Mouse (Mus musculus): ENCODE measurements around the gene Dennd5b.
A peak's percentile ranks its signal among the peaks of the same experiment; 100 is the strongest.

Gene Dennd5b

GRCm38 (mm10) chr6:149100174-149101075 lies 1.1 kb downstream of the Dennd5b start:
- peak; percentile 10 for DNase-seq (ENCODE audit: low read depth)

GRCm38 (mm10) chr6:149098993-149099392 lies 2.5 kb downstream of the Dennd5b start:
- no peak for DNase-seq (ENCODE audit: low read depth)

- no peak for DNase-seq (ENCODE audit: low read depth)
Measured at GRCm38 (mm10) chr6:149097276-149097675, 4.2 kb downstream of the Dennd5b start.

GRCm38 (mm10) chr6:149096233-149096632 lies 5.2 kb downstream of the Dennd5b start:
- DNase-seq (ENCODE audit: low read depth): no peak

GRCm38 (mm10) chr6:149095389-149095788 lies 6.1 kb downstream of the Dennd5b start:
- DNase-seq (ENCODE audit: low read depth): no peak

GRCm38 (mm10) chr6:149094555-149094954 lies 6.9 kb downstream of the Dennd5b start:
- DNase-seq (ENCODE audit: low read depth): no peak

- no peak for DNase-seq (ENCODE audit: low read depth)
Measured at GRCm38 (mm10) chr6:149093465-149093864, 8.0 kb downstream of the Dennd5b start.

GRCm38 (mm10) chr6:149092406-149092805 lies 9.1 kb downstream of the Dennd5b start:
- no peak for DNase-seq (ENCODE audit: low read depth)

GRCm38 (mm10) chr6:149077136-149077808 lies 24.2 kb downstream of the Dennd5b start:
- DNase-seq (ENCODE audit: low read depth): no peak

- DNase-seq (ENCODE audit: low read depth): no peak
Measured at GRCm38 (mm10) chr6:149073854-149074253, 27.6 kb downstream of the Dennd5b start.

GRCm38 (mm10) chr6:149072873-149073272 lies 28.6 kb downstream of the Dennd5b start:
- DNase-seq (ENCODE audit: low read depth): no peak

GRCm38 (mm10) chr6:149070592-149071124 lies 30.8 kb downstream of the Dennd5b start:
- DNase-seq (ENCODE audit: low read depth): no peak

GRCm38 (mm10) chr6:149063382-149063781 lies 38.1 kb downstream of the Dennd5b start:
- no peak for DNase-seq (ENCODE audit: low read depth)

GRCm38 (mm10) chr6:149060670-149061387 lies 40.7 kb downstream of the Dennd5b start:
- no peak for DNase-seq (ENCODE audit: low read depth)

- DNase-seq (ENCODE audit: low read depth): peak; percentile 41
Measured at GRCm38 (mm10) chr6:149057947-149058391, 43.5 kb downstream of the Dennd5b start.

- no peak for DNase-seq (ENCODE audit: low read depth)
Measured at GRCm38 (mm10) chr6:149054780-149055179, 46.7 kb downstream of the Dennd5b start.

- DNase-seq (ENCODE audit: low read depth): no peak
Measured at GRCm38 (mm10) chr6:149050978-149051723, 50.3 kb downstream of the Dennd5b start.

- peak; percentile 38 for DNase-seq (ENCODE audit: low read depth)
Measured at GRCm38 (mm10) chr6:149040099-149040498, 61.4 kb downstream of the Dennd5b start.

GRCm38 (mm10) chr6:149032198-149032597 lies 69.3 kb downstream of the Dennd5b start:
- no peak for DNase-seq (ENCODE audit: low read depth)

GRCm38 (mm10) chr6:149031377-149031776 lies 70.1 kb downstream of the Dennd5b start:
- no peak for DNase-seq (ENCODE audit: low read depth)

GRCm38 (mm10) chr6:149018431-149018830 lies 83.0 kb downstream of the Dennd5b start:
- DNase-seq (ENCODE audit: low read depth): no peak

Data from induced T-regulatory cell, adult 2 months (primary cell).